Mouse (Mus musculus): Measurements from ENCODE around the gene Chsy1. TPM values are rescaled to one million over a fixed set of nuclear protein-coding genes. Genes with fewer than 3 reads are reported as not detected.

Gene Chsy1
- total RNA-seq, 1 experiment from 2014 or later = 48.8 TPM

GRCm38 (mm10) chr7:66198416-66198815 lies 89.1 kb downstream of the Chsy1 start:
- ATAC-seq (replicated peaks; ENCODE audit: low read depth, poor library complexity, severe bottlenecking) = no peak

- peak; percentile 67 for ATAC-seq (replicated peaks; ENCODE audit: low read depth, poor library complexity, severe bottlenecking)
Measured at GRCm38 (mm10) chr7:66199391-66199831, 90.1 kb downstream of the Chsy1 start.

GRCm38 (mm10) chr7:66200383-66200782 lies 91.1 kb downstream of the Chsy1 start:
- ATAC-seq (replicated peaks; ENCODE audit: low read depth, poor library complexity, severe bottlenecking) = no peak

- ATAC-seq (replicated peaks; ENCODE audit: low read depth, poor library complexity, severe bottlenecking) = 0 out of 2 replicates have a peak, but pooled peaks have one; percentile 4
Measured at GRCm38 (mm10) chr7:66200791-66201450, 91.6 kb downstream of the Chsy1 start.

GRCm38 (mm10) chr7:66201657-66202056 lies 92.3 kb downstream of the Chsy1 start:
- ATAC-seq (replicated peaks; ENCODE audit: low read depth, poor library complexity, severe bottlenecking) = no peak

- ATAC-seq (replicated peaks; ENCODE audit: low read depth, poor library complexity, severe bottlenecking) = peak; percentile 34
Measured at GRCm38 (mm10) chr7:66209920-66210319, 100.6 kb downstream of the Chsy1 start.

GRCm38 (mm10) chr7:66212887-66213286 lies 103.6 kb downstream of the Chsy1 start:
- peak; percentile 84 for ATAC-seq (replicated peaks; ENCODE audit: low read depth, poor library complexity, severe bottlenecking)

- peak; percentile 39; the same call in 1 of the 2 replicates for ATAC-seq (replicated peaks; ENCODE audit: low read depth, poor library complexity, severe bottlenecking)
Measured at GRCm38 (mm10) chr7:66214477-66214876, 105.2 kb downstream of the Chsy1 start.

- ATAC-seq (replicated peaks; ENCODE audit: low read depth, poor library complexity, severe bottlenecking) = no peak
Measured at GRCm38 (mm10) chr7:66215911-66216310, 106.6 kb downstream of the Chsy1 start.

GRCm38 (mm10) chr7:66217011-66217410 lies 107.7 kb downstream of the Chsy1 start:
- no peak for ATAC-seq (replicated peaks; ENCODE audit: low read depth, poor library complexity, severe bottlenecking)

GRCm38 (mm10) chr7:66217531-66218094 lies 108.3 kb downstream of the Chsy1 start:
- ATAC-seq (replicated peaks; ENCODE audit: low read depth, poor library complexity, severe bottlenecking) = no peak

- peak; percentile 73 for ATAC-seq (replicated peaks; ENCODE audit: low read depth, poor library complexity, severe bottlenecking)
Measured at GRCm38 (mm10) chr7:66218193-66219014, 109.1 kb downstream of the Chsy1 start.

GRCm38 (mm10) chr7:66219028-66219793 lies 109.9 kb downstream of the Chsy1 start:
- ATAC-seq (replicated peaks; ENCODE audit: low read depth, poor library complexity, severe bottlenecking) = no peak

- no peak for ATAC-seq (replicated peaks; ENCODE audit: low read depth, poor library complexity, severe bottlenecking)
Measured at GRCm38 (mm10) chr7:66219794-66220227, 110.5 kb downstream of the Chsy1 start.

- no peak for ATAC-seq (replicated peaks; ENCODE audit: low read depth, poor library complexity, severe bottlenecking)
Measured at GRCm38 (mm10) chr7:66222621-66223091, 113.3 kb downstream of the Chsy1 start.

Other genes with a start within 250 kb of the Chsy1 start
- gene Pcsk6, start 247.8 kb upstream of the Chsy1 start, total RNA-seq (2017) = 0.09 and 0.10 TPM in 2 replicates
- not detected in 2 replicates for gene Gm45213, start 65.9 kb upstream of the Chsy1 start, total RNA-seq (2017)
- 149 and 163 TPM in 2 replicates for gene Snrpa1, start 50.5 kb upstream of the Chsy1 start, total RNA-seq (2017)
- gene Selenos, start 29.9 kb upstream of the Chsy1 start, total RNA-seq (2017) = 75.8 and 88.7 TPM in 2 replicates

Data from common myeloid progenitor, adult 5-6 weeks (primary cell).